Mouse (Mus musculus) midbrain, embryonic 10.5 days (tissue): ENCODE results near the gene Gm49322. TPM values are rescaled to one million over a fixed set of nuclear protein-coding genes. Genes with fewer than 3 reads are reported as not detected.

Experiments used
- microRNA-seq: library from miRNA; unstranded; fragments of <30 nt; microRNA quantifications from one replicate; pipeline ENCODE4, GENCODE M21; 2017
- polyA plus RNA-seq: library from polyadenylated mRNA; unstranded; fragments of >200 nt; fragmentation: Nextera tagmentation; extraction: Ambion mirVana; gene quantifications from 2 replicates; pipeline ENCODE4 v1.2.1, GENCODE M21; 2016

The Gm49322 gene
- polyA plus RNA-seq, 1 experiment from 2014 or later = 5.6 TPM

Small RNAs within 50 kb of the gene (microRNA-seq; reads per million reads assigned to microRNA genes)
- 1.5 reads per million for gene Mir6912

Other genes starting within 250 kb of the Gm49322 start
- 0.12 and 0.32 TPM in 2 replicates for gene Plk5, start 249.6 kb upstream of the Gm49322 start, polyA plus RNA-seq
- gene Mex3d, start 218.4 kb upstream of the Gm49322 start, polyA plus RNA-seq = 6.3 and 6.4 TPM in 2 replicates
- 338 and 351 TPM in 2 replicates for gene Mbd3, start 206.5 kb upstream of the Gm49322 start, polyA plus RNA-seq
- 610 and 635 TPM in 2 replicates for gene Uqcr11, start 199.2 kb upstream of the Gm49322 start, polyA plus RNA-seq
- gene Tcf3, start 172.4 kb upstream of the Gm49322 start, polyA plus RNA-seq = 190 and 191 TPM in 2 replicates
- gene Onecut3, start 111.2 kb upstream of the Gm49322 start, polyA plus RNA-seq = 1.4 and 2.1 TPM in 2 replicates
- 0.41 and 0.79 TPM in 2 replicates for gene Atp8b3, start 66.9 kb upstream of the Gm49322 start, polyA plus RNA-seq
- gene Rexo1, start 44.5 kb upstream of the Gm49322 start, polyA plus RNA-seq = 31.6 and 35.3 TPM in 2 replicates
- gene Klf16, start 28.7 kb upstream of the Gm49322 start, polyA plus RNA-seq = 4.8 and 6.1 TPM in 2 replicates
- 86.8 and 87.3 TPM in 2 replicates for gene Abhd17a, start 15.7 kb upstream of the Gm49322 start, polyA plus RNA-seq
- 91.0 and 94.1 TPM in 2 replicates for gene Scamp4, start 3.1 kb upstream of the Gm49322 start, polyA plus RNA-seq
- 10.6 and 10.8 TPM in 2 replicates for gene Adat3, start 3.1 kb upstream of the Gm49322 start, polyA plus RNA-seq
- gene Csnk1g2, start 16.8 kb downstream of the Gm49322 start, polyA plus RNA-seq = 131 and 151 TPM in 2 replicates
- gene Btbd2, start 51.0 kb downstream of the Gm49322 start, polyA plus RNA-seq = 70.3 and 75.2 TPM in 2 replicates
- 82.7 and 84.7 TPM in 2 replicates for gene Mknk2, start 72.1 kb downstream of the Gm49322 start, polyA plus RNA-seq
- gene Mob3a, start 96.0 kb downstream of the Gm49322 start, polyA plus RNA-seq = 69.9 and 73.9 TPM in 2 replicates
- 8.9 and 15.7 TPM in 2 replicates for gene Izumo4, start 96.2 kb downstream of the Gm49322 start, polyA plus RNA-seq
- gene Ap3d1, start 136.2 kb downstream of the Gm49322 start, polyA plus RNA-seq = 57.1 and 62.5 TPM in 2 replicates
- gene Dot1l, start 149.2 kb downstream of the Gm49322 start, polyA plus RNA-seq = 19.1 and 19.8 TPM in 2 replicates
- 108 and 112 TPM in 2 replicates for gene Sf3a2, start 192.2 kb downstream of the Gm49322 start, polyA plus RNA-seq
- gene Plekhj1, start 192.6 kb downstream of the Gm49322 start, polyA plus RNA-seq = 184 and 191 TPM in 2 replicates
- gene Amh, start 199.2 kb downstream of the Gm49322 start, polyA plus RNA-seq = 0.07 TPM in 1 of 2 replicates, not detected in the other
- 0.44 and 0.71 TPM in 2 replicates for gene Jsrp1, start 207.5 kb downstream of the Gm49322 start, polyA plus RNA-seq
- 2,246 and 2,347 TPM in 2 replicates for gene Oaz1, start 220.6 kb downstream of the Gm49322 start, polyA plus RNA-seq
- 1.1 and 1.4 TPM in 2 replicates for gene Lingo3, start 238.0 kb downstream of the Gm49322 start, polyA plus RNA-seq
- gene Lsm7, start 249.2 kb downstream of the Gm49322 start, polyA plus RNA-seq = 322 and 326 TPM in 2 replicates
- 42.8 and 45.6 TPM in 2 replicates for gene Sppl2b, start 249.3 kb downstream of the Gm49322 start, polyA plus RNA-seq